Mouse (Mus musculus) regulatory T cell (primary cell): Measurements from ENCODE around the gene Tectb.

ENCODE experiments used
- in situ Hi-C: fragments of 300-600 bp; cut with MboI, MseI; formaldehyde crosslinking; loops from one replicate; pipeline ENCODE4 v1.15.1; 2025; ENCODE audit warnings: high pct_unique_total_duplicates

Tectb gene

GRCm38 (mm10) chr19:55208654-55209053 lies 28.1 kb downstream of the Tectb start:
- in situ Hi-C loops: no loop called here

GRCm38 (mm10) chr19:55209084-55209483 lies 28.6 kb downstream of the Tectb start:
- in situ Hi-C loops: no loop called here

GRCm38 (mm10) chr19:55211698-55212097 lies 31.2 kb downstream of the Tectb start:
- in situ Hi-C loops: no loop called here

GRCm38 (mm10) chr19:55213617-55214340 lies 33.2 kb downstream of the Tectb start:
- in situ Hi-C loops: no loop called here

- in situ Hi-C loops: loop anchor here (5.0 kb wide), 1 partner anchor 70 kb away; no protein-coding TSS in a partner anchor
These were observed 36.3 kb downstream of the Tectb start for GRCm38 (mm10) chr19:55216876-55217275.

- in situ Hi-C loops: loop anchor here (5.0 kb wide), 1 partner anchor 70 kb away; no protein-coding TSS in a partner anchor
These were observed 36.8 kb downstream of the Tectb start for GRCm38 (mm10) chr19:55217365-55217764.

- in situ Hi-C loops: loop anchor here (5.0 kb wide), 1 partner anchor 69 kb away; no protein-coding TSS in a partner anchor
These were observed 37.7 kb downstream of the Tectb start for GRCm38 (mm10) chr19:55218192-55218739.

- in situ Hi-C loops: loop anchor here (5.0 kb wide), 1 partner anchor 69 kb away; no protein-coding TSS in a partner anchor
These were observed 38.2 kb downstream of the Tectb start for GRCm38 (mm10) chr19:55218741-55219221.

- in situ Hi-C loops: loop anchor here (5.0 kb wide), 1 partner anchor 68 kb away; no protein-coding TSS in a partner anchor
These were observed 38.8 kb downstream of the Tectb start for GRCm38 (mm10) chr19:55219359-55219758.

- in situ Hi-C loops: no loop called here
These were observed 40.7 kb downstream of the Tectb start for GRCm38 (mm10) chr19:55221208-55221607.

- in situ Hi-C loops: no loop called here
These were observed 41.7 kb downstream of the Tectb start for GRCm38 (mm10) chr19:55222268-55222667.

- in situ Hi-C loops: no loop called here
These were observed 46.1 kb downstream of the Tectb start for GRCm38 (mm10) chr19:55226621-55227020.

- in situ Hi-C loops: no loop called here
These were observed 46.6 kb downstream of the Tectb start for GRCm38 (mm10) chr19:55227135-55227534.

- in situ Hi-C loops: no loop called here
These were observed 50.5 kb downstream of the Tectb start for GRCm38 (mm10) chr19:55231081-55231480.

GRCm38 (mm10) chr19:55232136-55232535 lies 51.6 kb downstream of the Tectb start:
- in situ Hi-C loops: no loop called here

GRCm38 (mm10) chr19:55236026-55236425 lies 55.5 kb downstream of the Tectb start:
- in situ Hi-C loops: no loop called here

GRCm38 (mm10) chr19:55236564-55236963 lies 56.0 kb downstream of the Tectb start:
- in situ Hi-C loops: no loop called here

- in situ Hi-C loops: no loop called here
These were observed 59.4 kb downstream of the Tectb start for GRCm38 (mm10) chr19:55239766-55240426.

GRCm38 (mm10) chr19:55241186-55241645 lies 60.7 kb downstream of the Tectb start, which contains the start of gene Gucy2g:
Gene Gucy2g, minus strand, starts transcription at chr19:55241236.
- in situ Hi-C loops: no loop called here

- in situ Hi-C loops: no loop called here
These were observed 64.3 kb downstream of the Tectb start for GRCm38 (mm10) chr19:55244791-55245231.
